Mouse (Mus musculus) lung, adult 18-20 months (tissue): ENCODE results near the gene Casp7.

Experiments
- DNase-seq, 2 experiments: peaks; one replicate each; pipeline ENCODE4 v3.0.0; 2022; ENCODE audit warnings: mixed read lengths in 2 of 2

The Casp7 gene

DNA sequence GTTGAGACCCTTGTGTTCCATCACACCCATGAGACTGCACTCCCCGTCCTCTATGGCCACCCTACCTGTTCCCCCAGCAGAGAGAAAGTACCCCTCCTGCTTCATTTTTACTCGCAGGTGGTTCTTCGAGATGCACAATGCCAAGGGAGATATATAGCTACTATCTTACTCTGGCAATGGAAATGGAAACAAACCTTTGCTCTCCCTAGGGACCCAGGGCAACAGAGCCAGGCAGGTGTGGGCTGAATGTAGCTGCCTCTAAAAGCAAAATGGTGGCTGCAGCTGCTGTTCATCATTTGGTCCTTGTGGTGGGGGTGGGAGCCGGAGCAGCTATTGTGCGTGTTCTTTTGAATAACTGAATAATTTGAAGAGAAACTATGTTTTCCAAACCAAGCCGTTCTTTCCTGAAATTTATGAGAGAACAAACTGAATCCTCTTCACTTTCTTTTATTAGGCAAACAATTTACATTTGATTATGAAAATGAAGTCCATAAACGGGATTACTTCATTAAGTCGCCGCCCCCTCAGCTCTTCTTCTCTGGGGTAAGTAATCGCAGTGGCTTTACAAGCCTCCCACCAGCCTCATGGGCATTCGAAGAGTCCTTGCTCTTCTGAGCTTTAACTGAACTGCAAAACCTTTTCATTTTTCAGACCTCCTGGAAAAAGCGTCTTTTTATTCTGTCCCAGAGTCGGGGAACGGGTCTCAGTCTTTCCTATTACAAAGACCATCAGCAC, 73.5 kb downstream of the Casp7 start:
- DNase-seq = no peak

GRCm38 (mm10) chr19:56471934-56472333, 75.0 kb downstream of the Casp7 start:
- no peak for DNase-seq

- peak; percentile 12 to 14 for DNase-seq
Measured at GRCm38 (mm10) chr19:56474869-56475550, 78.1 kb downstream of the Casp7 start.

GRCm38 (mm10) chr19:56476546-56476945, 79.6 kb downstream of the Casp7 start:
- DNase-seq = no peak

DNA sequence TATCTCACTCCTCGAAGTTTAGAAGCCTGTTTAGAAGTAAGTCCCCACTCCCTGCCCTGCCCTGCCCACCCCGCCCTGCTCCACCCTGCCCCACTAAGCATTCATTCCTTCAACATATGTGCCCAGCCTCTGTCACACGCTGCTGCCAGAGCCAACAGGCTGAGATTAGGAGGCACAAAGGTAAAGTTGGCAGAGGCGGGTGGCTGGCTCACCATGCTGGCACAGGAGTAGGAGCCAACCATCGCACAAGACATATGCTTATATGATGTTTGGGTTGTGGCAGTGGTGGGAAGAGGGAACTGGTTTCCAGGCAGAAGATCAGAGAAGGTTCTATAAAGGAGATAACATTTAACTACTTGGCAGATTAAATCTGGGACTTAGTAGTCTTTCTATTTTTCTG, 80.3 kb downstream of the Casp7 start:
- no peak for DNase-seq

DNA sequence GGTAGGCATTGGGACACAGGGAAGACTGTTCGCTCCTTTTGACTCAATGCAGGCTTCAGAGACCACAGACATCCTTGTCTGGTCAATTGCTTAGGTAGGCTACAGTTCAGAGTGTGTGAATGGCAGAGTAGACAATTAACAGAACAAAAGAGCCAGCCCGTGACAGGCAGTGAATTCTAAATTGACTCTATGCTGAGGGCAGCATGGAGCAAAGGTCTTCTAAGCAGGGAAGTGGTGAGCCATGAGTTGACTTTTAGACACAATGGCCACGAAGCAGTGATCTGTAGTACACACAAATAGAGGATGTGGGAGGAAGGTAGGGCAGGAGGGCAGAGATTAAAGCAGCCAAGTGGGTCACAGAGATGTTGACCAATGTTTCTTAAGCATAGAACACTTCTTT, 80.9 kb downstream of the Casp7 start:
- DNase-seq = no peak

GRCm38 (mm10) chr19:56484630-56485375, 87.9 kb downstream of the Casp7 start:
- no peak for DNase-seq

GRCm38 (mm10) chr19:56485376-56486271, 88.7 kb downstream of the Casp7 start:
- peak; percentile 45 to 55 for DNase-seq

DNA sequence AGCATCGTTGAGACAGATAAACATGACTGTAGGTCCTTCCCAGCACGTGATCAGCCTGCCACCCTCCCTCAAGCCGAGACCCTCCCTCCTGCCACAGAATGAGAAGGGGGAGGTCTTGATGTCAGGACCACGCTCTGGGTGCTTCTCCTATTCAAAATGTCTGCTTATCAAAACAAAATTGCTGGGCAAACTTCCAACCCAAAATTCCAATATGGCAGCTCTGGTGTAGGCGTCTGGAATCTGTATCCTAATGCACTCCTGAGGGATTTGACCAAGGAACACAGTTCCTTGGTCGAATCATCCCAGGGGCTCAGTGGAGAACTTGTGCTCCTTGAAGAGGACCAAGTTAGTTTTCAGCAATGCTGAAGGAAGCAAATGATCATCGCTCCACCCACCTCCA, 90.0 kb downstream of the Casp7 start:
- no peak for DNase-seq

DNA sequence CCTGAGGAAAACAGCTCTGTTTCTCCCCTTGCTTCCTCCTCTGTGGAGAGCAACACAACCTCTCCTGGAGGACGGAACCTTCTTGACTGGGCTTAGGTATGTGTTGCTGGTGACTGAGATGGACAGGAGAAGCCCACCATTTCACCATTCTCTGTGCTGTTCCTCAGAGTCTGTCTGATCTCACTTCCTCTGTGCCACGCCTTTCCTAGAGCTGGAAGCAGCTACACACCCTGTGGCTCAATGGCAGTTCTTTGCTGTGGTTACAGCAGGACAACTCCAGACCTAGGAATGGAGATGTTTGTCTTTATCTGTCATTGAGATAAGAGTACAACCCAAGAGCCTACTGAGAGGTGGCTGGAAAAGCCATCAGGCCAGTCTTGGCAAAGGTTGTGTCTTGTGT, 90.4 kb downstream of the Casp7 start:
- DNase-seq = no peak

- no peak for DNase-seq
Measured at GRCm38 (mm10) chr19:56489601-56490000, 92.7 kb downstream of the Casp7 start.
